Mouse (Mus musculus): ENCODE measurements around the gene Igf1r. TPM values are rescaled to one million over a fixed set of nuclear protein-coding genes. Genes with fewer than 3 reads are reported as not detected.

Gene Igf1r
- polyA plus RNA-seq, 1 experiment: 2.7 TPM

DNA sequence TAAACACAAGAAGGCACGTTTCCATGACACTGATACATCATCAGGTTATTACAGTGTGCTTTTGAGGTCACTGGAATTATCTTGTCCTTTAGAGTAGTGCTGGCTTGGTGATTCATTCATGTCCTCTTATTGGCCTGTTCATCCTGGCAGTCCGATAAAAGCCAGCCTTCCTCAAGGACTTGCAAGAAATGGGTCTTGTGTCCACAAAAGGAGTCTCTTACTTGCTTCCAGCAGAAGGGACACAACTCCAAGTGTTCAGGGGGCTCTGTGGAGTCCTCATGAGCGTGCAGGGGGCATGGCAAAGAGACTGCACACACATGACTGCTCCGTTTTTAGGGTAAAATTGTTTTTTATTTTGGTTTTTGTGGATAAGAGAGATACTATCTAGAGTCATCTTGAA, 83.9 kb downstream of the Igf1r start:
- WGBS: 86% methylated on average over 4 of the region's 4 CpGs
- Histone ChIP-seq H3K36me3 (ENCODE audit: control insufficient read depth, insufficient read depth, low read length) (no peaks in the 10 kb centered on the region), H3K27me3 (ENCODE audit: control insufficient read depth, insufficient read depth, low read length) (no peaks in the 10 kb centered on the region), H3K4me3 (ENCODE audit: extremely low read depth, insufficient read depth, insufficient read length) (no peak overlapping the region), H3K27ac (ENCODE audit: insufficient read depth, low read length) (no peak overlapping the region), H3K4me1 (ENCODE audit: control insufficient read depth, insufficient read depth, insufficient read length) (no peaks in the 10 kb centered on the region)
- TF ChIP-seq POLR2A (IDR thresholded peaks at IDR 0.05; ENCODE audit: low read depth, low read length) (no peak), CTCF (IDR thresholded peaks at IDR 0.05; ENCODE audit: extremely low read depth, insufficient read depth, insufficient read length, insufficient replicate concordance) (no peak)
- no peak for DNase-seq (ENCODE audit: low read depth in 1 of 2, low spot score in 2 of 2)

DNA sequence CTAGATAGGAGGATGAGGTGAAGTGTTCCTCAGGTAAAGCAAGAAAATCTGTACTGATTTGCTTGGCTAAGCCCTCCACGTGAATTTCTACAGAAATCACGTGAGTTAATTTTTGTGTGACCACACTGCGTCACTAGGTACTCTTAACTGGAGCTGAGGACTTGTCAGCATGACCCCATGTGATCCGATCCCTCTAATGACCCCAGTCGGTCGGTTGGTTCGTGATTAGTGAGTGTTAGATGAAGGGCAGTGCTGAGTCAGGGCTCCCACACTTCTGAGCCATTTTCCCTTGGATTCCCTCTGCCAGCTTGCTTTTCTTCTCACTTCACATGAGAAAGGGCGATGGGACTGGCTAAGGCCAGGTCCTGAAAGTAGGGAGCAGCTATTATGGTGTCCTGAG, 86.2 kb downstream of the Igf1r start:
- 93% methylated on average over 8 of the region's 8 CpGs for WGBS
- Histone ChIP-seq H3K4me1 (ENCODE audit: control insufficient read depth, insufficient read depth, insufficient read length) (no peaks in the 10 kb centered on the region), H3K27ac (ENCODE audit: insufficient read depth, low read length) (no peak overlapping the region), H3K27me3 (ENCODE audit: control insufficient read depth, insufficient read depth, low read length) (no peaks in the 10 kb centered on the region), H3K4me3 (ENCODE audit: extremely low read depth, insufficient read depth, insufficient read length) (no peak overlapping the region), H3K36me3 (ENCODE audit: control insufficient read depth, insufficient read depth, low read length) (no peaks in the 10 kb centered on the region)
- DNase-seq (ENCODE audit: low read depth in 1 of 2, low spot score in 2 of 2): no peak
- TF ChIP-seq CTCF (IDR thresholded peaks at IDR 0.05; ENCODE audit: extremely low read depth, insufficient read depth, insufficient read length, insufficient replicate concordance): no peak
- TF ChIP-seq POLR2A (IDR thresholded peaks at IDR 0.05; ENCODE audit: low read depth, low read length): no peak

DNA sequence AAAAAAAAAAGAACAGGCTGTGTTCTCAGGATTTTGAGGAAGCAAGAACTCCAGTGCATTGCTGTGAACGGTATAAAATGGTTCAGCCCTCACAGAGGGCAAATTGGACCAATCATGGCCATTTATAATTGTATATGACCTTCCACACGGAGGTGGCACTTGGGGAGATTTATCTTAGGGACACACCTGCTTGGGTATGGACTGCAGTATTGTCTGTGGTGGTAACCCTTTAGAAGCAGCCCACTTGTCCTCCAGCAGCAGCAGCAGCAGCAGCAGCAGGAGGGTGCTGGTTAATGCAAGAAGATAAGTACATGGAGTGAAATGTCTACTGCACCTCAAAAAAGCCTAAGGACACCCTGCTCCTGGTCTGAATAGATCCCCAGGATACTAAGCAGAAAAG, 86.9 kb downstream of the Igf1r start:
- TF ChIP-seq CTCF (IDR thresholded peaks at IDR 0.05; ENCODE audit: extremely low read depth, insufficient read depth, insufficient read length, insufficient replicate concordance): no peak
- no peak for TF ChIP-seq POLR2A (IDR thresholded peaks at IDR 0.05; ENCODE audit: low read depth, low read length)
- WGBS: 68% methylated on average over 2 of the region's 2 CpGs
- no peaks in the 10 kb centered on the region for H3K36me3 ChIP-seq (ENCODE audit: control insufficient read depth, insufficient read depth, low read length)
- no peaks in the 10 kb centered on the region for H3K4me1 ChIP-seq (ENCODE audit: control insufficient read depth, insufficient read depth, insufficient read length)
- no peaks in the 10 kb centered on the region for H3K27me3 ChIP-seq (ENCODE audit: control insufficient read depth, insufficient read depth, low read length)
- DNase-seq (ENCODE audit: low read depth in 1 of 2, low spot score in 2 of 2): no peak
- H3K27ac ChIP-seq (ENCODE audit: insufficient read depth, low read length): no peak overlapping the region
- no peak overlapping the region for H3K4me3 ChIP-seq (ENCODE audit: extremely low read depth, insufficient read depth, insufficient read length)

DNA sequence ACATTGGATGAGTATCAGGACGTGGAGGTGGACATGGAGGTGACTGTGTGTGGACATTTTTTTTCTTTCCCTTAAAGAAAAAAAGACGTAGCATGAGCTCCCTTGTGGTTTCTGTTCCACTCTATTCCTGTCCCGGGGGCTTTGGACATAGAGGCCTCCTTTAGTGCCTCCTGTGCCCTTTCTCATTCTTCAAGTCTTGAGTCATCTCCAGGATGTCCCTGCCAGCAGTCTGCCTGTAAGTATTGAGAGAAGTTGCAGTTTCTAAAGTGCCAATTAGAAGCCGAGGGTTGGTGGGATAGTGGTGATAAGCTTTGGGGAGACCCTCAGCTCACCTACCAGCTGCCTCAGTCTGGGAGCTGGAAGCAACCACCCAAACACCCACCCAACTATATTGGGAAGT, 92.0 kb downstream of the Igf1r start:
- Histone ChIP-seq H3K27ac (ENCODE audit: insufficient read depth, low read length) (no peak overlapping the region), H3K4me1 (ENCODE audit: control insufficient read depth, insufficient read depth, insufficient read length) (no peaks in the 10 kb centered on the region), H3K36me3 (ENCODE audit: control insufficient read depth, insufficient read depth, low read length) (no peaks in the 10 kb centered on the region), H3K4me3 (ENCODE audit: extremely low read depth, insufficient read depth, insufficient read length) (no peak overlapping the region), H3K27me3 (ENCODE audit: control insufficient read depth, insufficient read depth, low read length) (no peaks in the 10 kb centered on the region)
- WGBS: 71% methylated on average over 4 of the region's 4 CpGs
- TF ChIP-seq CTCF (IDR thresholded peaks at IDR 0.05; ENCODE audit: extremely low read depth, insufficient read depth, insufficient read length, insufficient replicate concordance) (no peak), POLR2A (IDR thresholded peaks at IDR 0.05; ENCODE audit: low read depth, low read length) (no peak)
- no peak for DNase-seq (ENCODE audit: low read depth in 1 of 2, low spot score in 2 of 2)

DNA sequence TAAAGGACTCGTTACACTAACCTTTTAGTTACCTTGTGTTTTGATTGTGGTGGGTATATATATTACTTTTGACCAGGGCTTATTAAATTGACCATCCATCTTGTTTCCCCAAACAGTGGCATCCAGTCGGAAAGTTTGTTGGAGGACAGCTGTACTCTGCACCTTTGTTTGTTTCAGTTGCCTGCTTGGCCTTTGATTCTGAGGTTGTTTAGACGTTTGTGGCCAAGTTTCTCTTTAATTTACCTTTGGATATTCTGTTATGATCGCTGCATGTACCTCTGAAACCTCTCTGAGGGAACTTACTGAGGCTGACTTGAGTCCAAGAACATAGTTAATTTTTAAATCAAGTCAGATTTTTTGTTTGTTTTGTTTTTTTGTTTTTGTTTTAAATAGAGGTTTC, 94.5 kb downstream of the Igf1r start:
- 89% methylated on average over 4 of the region's 4 CpGs for WGBS
- DNase-seq (ENCODE audit: low read depth in 1 of 2, low spot score in 2 of 2): no peak
- H3K27ac ChIP-seq (ENCODE audit: insufficient read depth, low read length): no peak overlapping the region

DNA sequence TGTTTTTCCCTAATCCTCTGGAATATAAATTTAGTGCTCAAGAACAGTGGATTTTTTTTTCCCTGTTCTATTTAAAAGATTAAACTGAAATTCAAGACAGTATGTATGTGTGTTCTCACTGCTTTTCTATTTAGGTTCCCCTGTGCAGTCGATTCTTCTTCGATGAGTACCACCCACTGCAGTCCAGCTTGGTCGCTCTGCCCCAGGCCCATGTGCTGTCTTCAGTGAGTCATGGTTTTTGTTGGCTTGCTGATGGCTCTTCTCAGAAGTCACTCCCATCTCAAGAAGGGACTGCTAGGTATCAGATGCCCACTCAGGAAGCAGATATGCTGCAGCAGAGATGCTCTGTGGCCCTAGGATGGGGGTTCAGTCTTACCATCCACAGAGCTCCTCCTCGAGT, 95.9 kb downstream of the Igf1r start:
- Histone ChIP-seq H3K4me3 (ENCODE audit: extremely low read depth, insufficient read depth, insufficient read length) (no peak overlapping the region), H3K36me3 (ENCODE audit: control insufficient read depth, insufficient read depth, low read length) (no peaks in the 10 kb centered on the region), H3K27me3 (ENCODE audit: control insufficient read depth, insufficient read depth, low read length) (no peaks in the 10 kb centered on the region), H3K27ac (ENCODE audit: insufficient read depth, low read length) (no peak overlapping the region), H3K4me1 (ENCODE audit: control insufficient read depth, insufficient read depth, insufficient read length) (no peaks in the 10 kb centered on the region)
- TF ChIP-seq CTCF (IDR thresholded peaks at IDR 0.05; ENCODE audit: extremely low read depth, insufficient read depth, insufficient read length, insufficient replicate concordance): no peak
- TF ChIP-seq POLR2A (IDR thresholded peaks at IDR 0.05; ENCODE audit: low read depth, low read length): no peak
- no peak for DNase-seq (ENCODE audit: low read depth in 1 of 2, low spot score in 2 of 2)
- 83% methylated on average over 4 of the region's 4 CpGs for WGBS

More for the DNA sequence above, 94.5 kb downstream of the Igf1r start:
- no peaks in the 10 kb centered on the region for H3K27me3 ChIP-seq (ENCODE audit: control insufficient read depth, insufficient read depth, low read length)
- TF ChIP-seq CTCF (IDR thresholded peaks at IDR 0.05; ENCODE audit: extremely low read depth, insufficient read depth, insufficient read length, insufficient replicate concordance) (no peak), POLR2A (IDR thresholded peaks at IDR 0.05; ENCODE audit: low read depth, low read length) (no peak)
- no peaks in the 10 kb centered on the region for H3K36me3 ChIP-seq (ENCODE audit: control insufficient read depth, insufficient read depth, low read length)
- no peak overlapping the region for H3K4me3 ChIP-seq (ENCODE audit: extremely low read depth, insufficient read depth, insufficient read length)
- no peaks in the 10 kb centered on the region for H3K4me1 ChIP-seq (ENCODE audit: control insufficient read depth, insufficient read depth, insufficient read length)

DNA sequence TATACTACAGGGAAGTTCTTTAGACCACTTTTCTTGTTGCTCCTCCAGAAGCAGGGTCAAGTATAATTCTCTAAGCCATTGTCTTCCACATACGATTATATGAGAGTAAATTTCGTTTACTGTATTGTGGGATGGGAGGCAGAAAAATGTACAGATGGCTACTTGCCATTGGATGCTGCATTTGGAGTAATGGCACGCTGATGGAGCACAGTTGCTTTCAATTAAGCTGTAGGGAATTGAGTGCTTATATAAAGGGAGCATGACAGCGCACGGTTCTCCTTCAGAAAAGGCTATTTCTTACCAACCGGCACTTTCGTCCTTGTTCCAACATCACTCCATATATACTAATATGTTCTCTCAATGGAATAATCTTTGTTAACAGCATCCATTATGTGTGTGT, 96.4 kb downstream of the Igf1r start:
- TF ChIP-seq POLR2A (IDR thresholded peaks at IDR 0.05; ENCODE audit: low read depth, low read length) (no peak), CTCF (IDR thresholded peaks at IDR 0.05; ENCODE audit: extremely low read depth, insufficient read depth, insufficient read length, insufficient replicate concordance) (no peak)
- Histone ChIP-seq H3K36me3 (ENCODE audit: control insufficient read depth, insufficient read depth, low read length) (no peaks in the 10 kb centered on the region), H3K27ac (ENCODE audit: insufficient read depth, low read length) (no peak overlapping the region), H3K27me3 (ENCODE audit: control insufficient read depth, insufficient read depth, low read length) (no peaks in the 10 kb centered on the region), H3K4me1 (ENCODE audit: control insufficient read depth, insufficient read depth, insufficient read length) (no peaks in the 10 kb centered on the region), H3K4me3 (ENCODE audit: extremely low read depth, insufficient read depth, insufficient read length) (no peak overlapping the region)
- no peak for DNase-seq (ENCODE audit: low read depth in 1 of 2, low spot score in 2 of 2)
- 93% methylated on average over 7 of the region's 7 CpGs for WGBS

All from spleen, adult 2 months (tissue).